Mouse (Mus musculus) stomach, postnatal 0 days (tissue): ENCODE data around the gene Kitl.

ENCODE experiments used
- CTCF ChIP-seq: IDR thresholded peaks from 2 replicates; pipeline ENCODE4 v1.5.1; 2016; ENCODE audit warnings: antibody characterized with exemption, low read depth, mild to moderate bottlenecking, moderate library complexity
- EP300 ChIP-seq: optimal IDR thresholded peaks from 2 replicates; pipeline ENCODE3; 2016; ENCODE audit warnings: antibody characterized with exemption

GRCm38 (mm10) chr10:100030385-100030784 is 15.0 kb downstream of the Kitl start:
- TF ChIP-seq EP300 = no peak
- TF ChIP-seq CTCF = no peak
